Mouse (Mus musculus) MEL (cell line): Measurements from ENCODE around the gene Usp54. TPM values are rescaled to one million over a fixed set of nuclear protein-coding genes. Genes with fewer than 3 reads are reported as not detected.

Source experiments
- DNase-seq: peaks from one replicate; pipeline ENCODE4 v3.0.0; 2011; ENCODE audit warnings: low read depth, low spot score
- H3K27ac ChIP-seq: 2 replicates; pipeline ENCODE4 v1.5.1; 2012; ENCODE audit warnings: low read depth, mild to moderate bottlenecking, control low read depth, low read length, moderate library complexity; ENCODE audit not compliant: control insufficient read depth
- H3K27me3 ChIP-seq, 2 experiments: fragments of 150-350 bp in 1 of 2; sonication (generic) in 1 of 2; 2 replicates each; pipeline ENCODE4 v1.6.1; 2012; ENCODE audit warnings: low read length in 2 of 2, mild to moderate bottlenecking in 2 of 2, improper control_type of control experiment in 1 of 2, moderate library complexity in 1 of 2; ENCODE audit not compliant: insufficient read depth in 2 of 2, control insufficient read depth in 1 of 2
- H3K36me3 ChIP-seq, 2 experiments: 2 replicates each; pipeline ENCODE4 v1.6.1; 2012 to 2014; ENCODE audit warnings: low read length in 2 of 2, improper control_type of control experiment in 1 of 2, inconsistent platforms in 1 of 2, mild to moderate bottlenecking in 1 of 2; ENCODE audit not compliant: insufficient read depth in 2 of 2, control insufficient read depth in 1 of 2
- H3K4me1 ChIP-seq, 2 experiments: fragments of 150-350 bp in 1 of 2; sonication (generic) in 1 of 2; 2 replicates each; pipeline ENCODE4 v1.6.1; 2012; ENCODE audit warnings: low read length in 2 of 2, improper control_type of control experiment in 1 of 2, mild to moderate bottlenecking in 1 of 2; ENCODE audit not compliant: insufficient read depth in 2 of 2, control insufficient read depth in 1 of 2
- H3K4me3 ChIP-seq, 2 experiments: fragments of 150-350 bp in 1 of 2; sonication (generic) in 1 of 2; 2 replicates each; pipeline ENCODE4 v1.5.1; 2012; ENCODE audit warnings: low read depth in 2 of 2, low read length in 2 of 2, mild to moderate bottlenecking in 2 of 2, moderate library complexity in 2 of 2, control low read depth in 1 of 2, improper control_type of control experiment in 1 of 2; ENCODE audit not compliant: control insufficient read depth in 1 of 2, insufficient read depth in 1 of 2
- H3K79me2 ChIP-seq: 2 replicates; pipeline ENCODE4 v1.6.1; 2012; ENCODE audit warnings: mild to moderate bottlenecking, low read length, moderate library complexity; ENCODE audit not compliant: control insufficient read depth, poor library complexity, insufficient read depth
- H3K9ac ChIP-seq: 2 replicates; pipeline ENCODE4 v1.6.1; 2012; ENCODE audit warnings: low read depth, mild to moderate bottlenecking, control low read depth, low read length, moderate library complexity; ENCODE audit not compliant: control insufficient read depth, poor library complexity, severe bottlenecking
- H3K9me3 ChIP-seq: fragments of 150-350 bp; sonication (generic); replicated peaks from 2 replicates; pipeline ENCODE4 v1.6.1; 2012; ENCODE audit warnings: mild to moderate bottlenecking, low read length, improper control_type of control experiment, moderate library complexity; ENCODE audit not compliant: insufficient read depth
- CHD1 ChIP-seq: IDR thresholded peaks from 2 replicates; pipeline ENCODE4 v1.6.1; 2012; ENCODE audit warnings: low read depth, mild to moderate bottlenecking, inconsistent platforms, low read length, improper control_type of control experiment
- CTCF ChIP-seq, 3 experiments: IDR thresholded peaks in 2 of 3; conservative IDR thresholded peaks in 1 of 3; 2 replicates each; pipeline ENCODE4 v1.5.1; 2011 to 2012; ENCODE audit warnings: low read length in 3 of 3, low read depth in 2 of 3, mild to moderate bottlenecking in 2 of 3, improper control_type of control experiment in 1 of 3, inconsistent platforms in 1 of 3, mixed read lengths in 1 of 3, moderate library complexity in 1 of 3; ENCODE audit not compliant: control insufficient read depth in 1 of 3, insufficient read depth in 1 of 3, poor library complexity in 1 of 3, severe bottlenecking in 1 of 3
- E2F4 ChIP-seq: IDR thresholded peaks from 2 replicates; pipeline ENCODE4 v1.6.1; 2011; ENCODE audit warnings: low read depth, low read length, improper control_type of control experiment, borderline replicate concordance
- ELF1 ChIP-seq: IDR thresholded peaks from 2 replicates; pipeline ENCODE4 v1.6.1; 2014; ENCODE audit warnings: low read depth, mild to moderate bottlenecking, inconsistent platforms, low read length, improper control_type of control experiment, moderate library complexity
- EP300 ChIP-seq, 2 experiments: IDR thresholded peaks; 2 replicates each; pipeline ENCODE4 v1.6.1; 2011; ENCODE audit warnings: improper control_type of control experiment in 2 of 2, low read length in 2 of 2, low read depth in 1 of 2, mild to moderate bottlenecking in 1 of 2
- GABPA ChIP-seq: IDR thresholded peaks from 2 replicates; pipeline ENCODE4 v1.6.1; 2012; ENCODE audit warnings: low read depth, mild to moderate bottlenecking, inconsistent platforms, low read length, improper control_type of control experiment, moderate library complexity
- GATA1 ChIP-seq: IDR thresholded peaks from 2 replicates; pipeline ENCODE4 v1.6.1; 2011; ENCODE audit warnings: low read depth, low read length, improper control_type of control experiment
- JUND ChIP-seq: IDR thresholded peaks from 2 replicates; pipeline ENCODE4 v1.6.1; 2011; ENCODE audit warnings: low read depth, mild to moderate bottlenecking, improper control_type of control experiment, low read length
- KAT2A ChIP-seq: conservative IDR thresholded peaks from 2 replicates; pipeline ENCODE4 v1.6.1; 2012; ENCODE audit warnings: low read depth, low read length, improper control_type of control experiment, inconsistent platforms
- MAZ ChIP-seq: IDR thresholded peaks from 2 replicates; pipeline ENCODE4 v1.6.1; 2012; ENCODE audit warnings: low read depth, mild to moderate bottlenecking, inconsistent platforms, low read length, improper control_type of control experiment
- MEF2A ChIP-seq: IDR thresholded peaks from 2 replicates; pipeline ENCODE4 v1.6.1; 2014; ENCODE audit warnings: low read depth, mild to moderate bottlenecking, inconsistent platforms, low read length, improper control_type of control experiment; ENCODE audit not compliant: poor library complexity, insufficient replicate concordance, severe bottlenecking; ENCODE audit errors: extremely low read depth
- MXI1 ChIP-seq: IDR thresholded peaks from 2 replicates; pipeline ENCODE4 v1.6.1; 2011; ENCODE audit warnings: mild to moderate bottlenecking, low read depth, low read length, improper control_type of control experiment
- MYC ChIP-seq: IDR thresholded peaks from 2 replicates; pipeline ENCODE4 v1.6.1; 2011; ENCODE audit warnings: low read depth, mild to moderate bottlenecking, low read length, improper control_type of control experiment, moderate library complexity
- NELFE ChIP-seq: IDR thresholded peaks from 2 replicates; pipeline ENCODE4 v1.6.1; 2011; ENCODE audit warnings: low read depth, low read length, improper control_type of control experiment
- POLR2AphosphoS5 ChIP-seq: IDR thresholded peaks from 2 replicates; pipeline ENCODE4 v1.6.1; 2012; ENCODE audit warnings: low read depth, borderline replicate concordance, mild to moderate bottlenecking, inconsistent platforms, low read length, moderate library complexity, mixed read lengths
- RAD21 ChIP-seq: IDR thresholded peaks from 2 replicates; pipeline ENCODE4 v1.6.1; 2011; ENCODE audit warnings: mild to moderate bottlenecking, low read depth, low read length, improper control_type of control experiment
- RCOR1 ChIP-seq: IDR thresholded peaks from 2 replicates; pipeline ENCODE4 v1.6.1; 2012; ENCODE audit warnings: low read depth, mild to moderate bottlenecking, inconsistent platforms, low read length, improper control_type of control experiment
- SMC3 ChIP-seq: IDR thresholded peaks from 2 replicates; pipeline ENCODE4 v1.6.1; 2011; ENCODE audit warnings: low read depth, low read length, improper control_type of control experiment
- USF2 ChIP-seq, 2 experiments: IDR thresholded peaks; 2 replicates each; pipeline ENCODE4 v1.6.1; 2011 to 2012; ENCODE audit warnings: improper control_type of control experiment in 2 of 2, low read length in 2 of 2, borderline replicate concordance in 1 of 2, inconsistent platforms in 1 of 2, low read depth in 1 of 2, mild to moderate bottlenecking in 1 of 2; ENCODE audit not compliant: insufficient read depth in 1 of 2
- ZKSCAN1 ChIP-seq: IDR thresholded peaks from 2 replicates; pipeline ENCODE4 v1.6.1; 2012; ENCODE audit warnings: low read depth, mild to moderate bottlenecking, inconsistent platforms, low read length, improper control_type of control experiment, moderate library complexity
- ZMIZ1 ChIP-seq: IDR thresholded peaks from 2 replicates; pipeline ENCODE4 v1.6.1; 2012; ENCODE audit warnings: low read depth, mild to moderate bottlenecking, inconsistent platforms, low read length, improper control_type of control experiment, moderate library complexity
- ZNF384 ChIP-seq: IDR thresholded peaks from 2 replicates; pipeline ENCODE4 v1.6.1; 2012; ENCODE audit warnings: low read depth, mild to moderate bottlenecking, inconsistent platforms, low read length, improper control_type of control experiment
- polyA plus RNA-seq, 2 experiments: library from polyadenylated mRNA; stranded (reverse) in 1 of 2; unstranded in 1 of 2; fragments of >175 nt in 1 of 2; fragments of >200 nt in 1 of 2; gene quantifications; 2 replicates each; pipeline versions ENCODE4 v1.2.1 to v1.2.4; 2012; ENCODE audit warnings: low replicate concordance in 2 of 2, low read depth in 1 of 2; ENCODE audit not compliant: insufficient read length in 2 of 2, insufficient read depth in 1 of 2, missing spikeins in 1 of 2
- total RNA-seq: library from RNA; depleted of rRNA; stranded (reverse); fragments of 300-350 nt; gene quantifications from 2 replicates; pipeline ENCODE4 v1.2.3, GENCODE M21; 2012

Usp54 gene
- total and polyA plus RNA-seq, 3 experiments = 1.5 to 2.6 TPM; not detected in 1

DNA sequence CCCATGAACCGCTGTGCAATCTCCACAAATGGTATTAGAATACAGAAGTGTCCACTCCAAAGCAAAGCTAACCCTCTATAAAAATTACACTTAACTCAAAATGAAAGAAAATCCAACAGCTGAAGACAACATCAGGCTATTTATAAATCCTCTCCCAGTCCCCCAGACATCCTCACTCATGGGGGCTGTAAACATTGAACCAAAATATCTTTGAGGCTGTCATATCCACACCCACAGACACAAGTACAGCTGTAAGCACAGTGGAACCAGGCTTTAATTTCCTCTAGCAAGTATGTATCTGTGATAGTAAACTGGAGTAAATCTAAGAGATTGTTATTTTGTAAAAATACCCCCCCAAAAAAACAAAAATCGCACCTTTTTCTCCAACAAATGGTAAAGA, 120.7 kb downstream of the Usp54 start:
- Histone ChIP-seq H3K27me3 (no peaks in the 10 kb centered on the region), H3K36me3 (peaks cover 0 to 28% of the 10 kb centered on the region in 2 experiments; a peak in 2 of 4 replicates), H3K79me2 (no peaks in the 10 kb centered on the region), H3K9ac (no peak overlapping the region), H3K9me3 (no peaks in the 10 kb centered on the region), H3K4me1 (no peaks in the 10 kb centered on the region), H3K27ac (no peak overlapping the region), H3K4me3 (no peak overlapping the region)
- DNase-seq = no peak
- TF ChIP-seq ZMIZ1 (no peak), ZNF384 (no peak), CHD1 (no peak), EP300 (IDR thresholded peaks at IDR 0.05; ENCODE audit: low read depth in 1 of 2, low read length in 2 of 2) (no peak), GABPA (no peak), SMC3 (no peak)

DNA sequence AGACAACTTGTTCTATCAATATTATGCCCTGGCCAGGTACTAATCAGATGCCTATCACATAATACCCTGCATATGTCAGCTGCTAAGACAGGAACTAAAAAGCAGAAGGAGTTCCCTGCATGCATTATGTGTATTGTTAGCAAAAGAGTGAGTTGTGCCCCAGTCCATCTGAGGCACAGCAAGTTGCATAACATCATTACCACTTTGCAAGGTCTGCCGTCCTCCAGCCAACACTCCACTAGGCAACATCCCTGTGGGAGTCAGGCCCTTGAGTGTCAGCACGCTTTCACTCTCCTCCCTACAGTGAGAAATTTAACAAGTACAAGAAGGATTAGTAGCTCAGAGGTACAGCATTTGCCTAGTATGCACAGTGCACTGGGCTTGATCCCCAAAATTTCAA, 132.4 kb downstream of the Usp54 start:
- H3K9ac ChIP-seq = no peak overlapping the region
- no peaks in the 10 kb centered on the region for H3K9me3 ChIP-seq
- H3K4me1 ChIP-seq = peaks cover 3 to 4% of the 10 kb centered on the region in 2 experiments; a peak in 3 of 4 replicates
- TF ChIP-seq MEF2A = no peak
- no peak for TF ChIP-seq ZMIZ1
- no peak for TF ChIP-seq RAD21
- TF ChIP-seq EP300 (IDR thresholded peaks at IDR 0.05; ENCODE audit: low read depth in 1 of 2, low read length in 2 of 2) = no peak
- TF ChIP-seq MAZ = no peak
- no peak for TF ChIP-seq NELFE
- TF ChIP-seq KAT2A = no peak
- TF ChIP-seq ELF1 = no peak
- TF ChIP-seq POLR2AphosphoS5 = no peak
- no peak for TF ChIP-seq JUND
- TF ChIP-seq CTCF (IDR thresholded peaks at IDR 0.05 in 2 of 3, conservative IDR thresholded peaks at IDR 0.05 in 1 of 3; ENCODE audit: control insufficient read depth in 1 of 3, insufficient read depth in 1 of 3, low read depth in 2 of 3, low read length in 3 of 3, poor library complexity in 1 of 3, severe bottlenecking in 1 of 3) = no peak
- TF ChIP-seq USF2 (IDR thresholded peaks at IDR 0.05; ENCODE audit: borderline replicate concordance in 1 of 2, insufficient read depth in 1 of 2, low read depth in 1 of 2, low read length in 2 of 2) = no peak
- TF ChIP-seq GATA1 = no peak
- no peak for TF ChIP-seq E2F4
- no peak for TF ChIP-seq ZKSCAN1
- TF ChIP-seq MXI1 = no peak
- no peak for TF ChIP-seq RCOR1
- no peak for TF ChIP-seq MYC
- H3K4me3 ChIP-seq = no peak overlapping the region
- no peaks in the 10 kb centered on the region for H3K27me3 ChIP-seq
- no peak overlapping the region for H3K27ac ChIP-seq
- no peaks in the 10 kb centered on the region for H3K79me2 ChIP-seq
- peak; percentile 12 for DNase-seq
- peaks cover 5 to 26% of the 10 kb centered on the region in 2 experiments for H3K36me3 ChIP-seq
